Mouse (Mus musculus): ENCODE results near the gene Hip1.

DNA sequence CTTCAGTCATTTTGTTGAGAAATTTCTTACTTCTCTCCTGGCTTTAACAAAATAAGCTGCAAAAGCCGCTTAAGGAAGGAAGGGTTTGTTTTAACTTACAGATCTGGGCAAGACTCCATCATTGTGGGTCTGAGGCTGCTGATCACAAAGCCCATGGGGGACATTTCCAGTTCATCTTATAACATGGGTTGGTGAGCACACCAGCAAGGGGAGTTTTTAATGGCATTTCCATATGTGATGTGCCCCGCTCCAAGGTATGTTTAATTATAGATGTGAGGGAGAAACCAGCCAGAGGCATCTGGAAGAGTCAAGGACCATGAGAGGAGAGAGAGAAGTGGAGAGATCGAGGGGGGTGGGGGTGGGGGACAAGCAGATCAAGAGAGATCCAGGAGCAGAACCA lies 12.8 kb upstream of the Hip1 start:
- TF ChIP-seq MAFK (IDR thresholded peaks at IDR 0.05; ENCODE audit: insufficient read depth, low read depth, low read length) (no peak), CHD2 (IDR thresholded peaks at IDR 0.05; ENCODE audit: low read depth, low read length) (no peak), HCFC1 (IDR thresholded peaks at IDR 0.05; ENCODE audit: borderline replicate concordance, insufficient read depth, low read length) (no peak), ZC3H11A (IDR thresholded peaks at IDR 0.05; ENCODE audit: borderline replicate concordance, low read depth, low read length) (no peak)
